Mouse (Mus musculus) kidney, postnatal 14 days (tissue): ENCODE data around the gene Gpr137.

Experiments used
- DNase-seq: peaks from one replicate; pipeline ENCODE4 v3.0.0; 2022; ENCODE audit warnings: mixed read lengths

Gene Gpr137

GRCm38 (mm10) chr19:6940396-6941351, 1.6 kb downstream of the Gpr137 start:
- peak; percentile 37 for DNase-seq

DNA sequence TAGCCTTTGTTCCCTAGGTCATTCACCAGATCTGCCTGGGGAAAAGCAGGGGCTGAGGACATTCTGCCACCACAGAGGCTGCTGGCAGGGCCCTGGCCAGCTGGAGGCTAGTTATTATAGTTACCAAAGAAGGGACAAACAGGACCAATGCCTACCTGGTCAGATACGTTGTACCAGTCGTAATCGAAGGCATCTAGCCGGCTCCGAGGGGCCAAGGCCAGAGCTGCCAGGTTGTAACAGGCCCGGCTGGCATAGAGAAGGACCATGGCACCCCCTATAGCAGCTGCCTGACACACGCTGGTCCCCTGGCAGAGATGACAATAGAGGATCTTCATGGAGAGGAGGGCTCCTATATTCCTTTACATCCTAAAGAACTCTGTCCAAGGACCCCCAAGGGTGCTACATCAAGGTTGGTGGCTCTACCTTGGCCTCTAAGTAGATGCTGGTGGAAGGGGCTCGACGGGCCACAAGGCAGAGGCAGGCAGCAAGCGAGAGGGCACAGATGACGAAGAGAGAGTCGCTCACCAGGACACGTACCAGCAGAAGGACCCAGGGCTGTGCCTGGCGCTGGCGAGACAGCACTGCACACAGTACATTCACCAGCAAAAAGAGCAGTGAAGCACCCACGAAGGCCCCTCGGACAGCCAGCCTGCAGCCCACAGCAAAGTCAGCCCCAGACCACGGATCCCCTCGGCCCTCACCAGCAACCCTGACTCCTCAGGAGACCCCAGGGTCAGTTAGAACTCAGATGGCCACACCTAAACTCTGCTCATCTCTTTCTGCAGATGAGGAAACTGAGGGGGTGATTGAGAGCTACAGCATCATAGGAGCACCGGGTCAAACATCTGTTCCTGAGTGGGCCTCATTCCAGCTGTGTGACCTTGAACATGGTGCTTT, 2.9 kb downstream of the Gpr137 start:
- DNase-seq, result no peak

- no peak for DNase-seq
These were observed 4.5 kb downstream of the Gpr137 start for GRCm38 (mm10) chr19:6937541-6938465.

DNA sequence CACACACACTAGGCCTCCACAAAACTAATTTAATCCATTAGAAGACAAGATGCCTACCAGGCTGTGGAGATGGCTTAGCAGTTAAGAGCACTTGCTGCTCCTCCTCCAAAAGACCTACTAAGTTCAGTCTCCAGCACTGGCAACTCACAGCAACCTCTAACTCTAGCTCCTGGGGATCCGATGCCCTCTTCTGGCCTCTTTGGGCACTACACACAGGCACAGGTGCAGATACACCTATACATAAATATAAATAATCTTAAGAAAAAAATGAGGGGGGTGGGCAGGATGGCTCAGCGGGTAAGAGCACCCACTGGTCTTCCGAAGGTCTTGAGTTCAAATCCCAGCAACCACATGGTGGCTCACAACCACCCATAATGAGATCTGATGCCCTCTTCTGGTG, 6.0 kb downstream of the Gpr137 start:
- no peak for DNase-seq

DNA sequence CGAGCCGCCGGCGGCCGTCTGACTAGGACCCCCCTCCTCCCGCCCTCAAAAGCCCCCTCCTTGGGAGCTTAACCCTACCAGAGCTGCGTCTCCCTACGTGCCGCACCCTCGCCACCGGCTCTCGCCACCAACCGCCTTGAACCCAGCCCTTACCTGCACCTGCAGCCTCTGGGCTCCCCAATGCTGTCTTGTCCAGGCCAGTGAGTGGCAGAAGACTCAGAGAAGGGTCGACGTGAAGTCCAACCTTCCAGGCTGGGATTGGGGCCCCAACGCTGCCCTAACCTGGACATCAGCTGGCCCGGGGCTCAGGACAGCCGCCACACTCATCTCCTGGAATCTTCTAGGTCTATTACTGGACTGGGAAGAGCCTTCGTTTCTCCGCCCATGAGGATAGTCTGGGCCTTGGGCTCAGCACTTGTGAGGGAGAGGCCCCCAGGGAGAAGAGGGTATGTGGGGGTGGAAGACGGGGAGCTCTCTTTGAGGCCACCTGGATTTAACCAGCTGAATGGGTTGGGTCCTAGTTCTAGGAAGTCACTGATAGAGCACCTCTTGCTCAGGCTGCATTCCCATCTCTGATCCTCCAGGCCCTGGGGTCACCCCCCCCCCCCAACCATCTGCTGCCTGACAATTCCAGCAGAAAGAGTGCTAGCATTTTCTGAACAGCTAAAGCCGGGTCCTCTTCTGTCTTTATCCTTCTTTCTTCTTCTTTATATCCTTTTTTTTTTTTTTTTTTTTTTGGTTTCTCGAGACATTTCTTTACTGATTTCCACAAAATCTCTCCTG, 7.9 kb downstream of the Gpr137 start, which contains the start of gene Kcnk4:
Gene Kcnk4 (minus strand): TSS at position 321 of the 783 bp plus-strand sequence.
- DNase-seq, result no peak

DNA sequence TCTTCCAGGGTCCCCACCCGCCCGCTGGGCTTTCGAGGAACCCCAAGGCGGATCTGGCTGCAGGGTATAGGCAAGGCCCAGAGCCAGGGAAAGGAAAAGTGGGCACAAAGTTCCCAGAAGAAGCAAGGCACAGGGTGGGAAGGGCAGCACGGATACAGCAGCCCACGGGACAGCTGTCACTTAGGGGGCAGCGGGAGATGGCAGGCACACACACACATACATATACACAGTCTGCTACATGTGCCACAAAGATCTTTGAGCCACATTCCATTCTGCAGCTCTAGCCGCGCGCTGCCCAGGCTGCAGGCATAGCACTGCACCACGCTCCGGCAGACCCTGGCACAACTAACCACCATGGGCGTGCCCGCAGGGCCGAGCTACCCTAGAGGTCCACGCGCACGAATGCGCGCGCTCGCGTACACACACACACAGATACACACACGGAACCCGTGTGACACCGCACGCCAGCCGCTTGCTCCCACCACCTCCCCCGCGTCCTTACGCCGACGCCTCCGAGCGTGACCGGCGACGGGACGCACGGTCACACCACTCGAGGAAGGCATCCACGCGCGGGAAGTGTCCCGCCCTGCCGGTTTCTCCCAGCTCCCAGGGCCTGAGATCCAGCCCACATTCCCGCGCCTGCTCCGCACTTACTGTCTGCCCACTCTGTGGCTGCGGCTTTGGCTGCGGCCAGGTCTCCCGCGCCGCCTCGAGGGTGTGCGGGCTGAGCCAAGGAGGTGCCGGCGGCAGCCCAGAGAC, 8.7 kb downstream of the Gpr137 start:
- DNase-seq, result peak; percentile 56

- DNase-seq, result no peak
These were observed 9.2 kb downstream of the Gpr137 start for GRCm38 (mm10) chr19:6933102-6933435.

- DNase-seq, result no peak
These were observed 10.3 kb downstream of the Gpr137 start for GRCm38 (mm10) chr19:6932018-6932417.

- DNase-seq, result no peak
These were observed 11.3 kb downstream of the Gpr137 start for GRCm38 (mm10) chr19:6931002-6931401.

GRCm38 (mm10) chr19:6928080-6928479, 14.2 kb downstream of the Gpr137 start:
- no peak for DNase-seq

DNA sequence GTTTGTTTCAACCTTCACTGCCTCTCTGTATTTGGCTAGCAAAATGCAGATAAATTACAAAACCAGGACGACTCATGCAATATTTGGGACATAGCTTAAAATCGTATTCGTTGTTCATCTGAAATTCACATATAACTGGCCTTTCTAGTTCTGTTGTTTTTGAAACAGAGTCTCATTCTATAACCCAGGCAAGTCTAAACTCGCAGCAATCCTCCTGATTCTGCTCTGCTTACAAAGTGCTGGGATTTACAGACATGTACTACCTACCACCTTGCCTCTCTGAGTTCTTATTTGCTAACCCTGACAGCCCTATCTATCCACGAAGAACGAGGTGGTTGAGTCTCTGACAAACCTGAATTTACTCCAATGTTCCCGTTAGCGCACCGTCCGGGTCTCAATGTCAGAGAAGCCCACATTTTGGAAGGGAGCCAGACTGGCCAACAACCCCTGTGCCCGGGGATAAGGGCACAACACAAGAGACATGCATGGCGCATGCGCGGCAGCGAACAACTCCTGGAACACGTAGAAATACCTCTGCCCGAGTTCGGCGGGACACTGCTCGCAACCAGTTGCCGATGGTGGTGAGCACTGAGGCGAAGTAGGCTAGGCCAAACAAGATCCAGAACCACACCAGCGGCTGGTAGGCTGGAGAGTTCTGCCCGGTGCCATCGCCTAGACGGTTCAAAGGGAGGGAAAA, 15.6 kb downstream of the Gpr137 start:
- DNase-seq, result peak; percentile 74

DNA sequence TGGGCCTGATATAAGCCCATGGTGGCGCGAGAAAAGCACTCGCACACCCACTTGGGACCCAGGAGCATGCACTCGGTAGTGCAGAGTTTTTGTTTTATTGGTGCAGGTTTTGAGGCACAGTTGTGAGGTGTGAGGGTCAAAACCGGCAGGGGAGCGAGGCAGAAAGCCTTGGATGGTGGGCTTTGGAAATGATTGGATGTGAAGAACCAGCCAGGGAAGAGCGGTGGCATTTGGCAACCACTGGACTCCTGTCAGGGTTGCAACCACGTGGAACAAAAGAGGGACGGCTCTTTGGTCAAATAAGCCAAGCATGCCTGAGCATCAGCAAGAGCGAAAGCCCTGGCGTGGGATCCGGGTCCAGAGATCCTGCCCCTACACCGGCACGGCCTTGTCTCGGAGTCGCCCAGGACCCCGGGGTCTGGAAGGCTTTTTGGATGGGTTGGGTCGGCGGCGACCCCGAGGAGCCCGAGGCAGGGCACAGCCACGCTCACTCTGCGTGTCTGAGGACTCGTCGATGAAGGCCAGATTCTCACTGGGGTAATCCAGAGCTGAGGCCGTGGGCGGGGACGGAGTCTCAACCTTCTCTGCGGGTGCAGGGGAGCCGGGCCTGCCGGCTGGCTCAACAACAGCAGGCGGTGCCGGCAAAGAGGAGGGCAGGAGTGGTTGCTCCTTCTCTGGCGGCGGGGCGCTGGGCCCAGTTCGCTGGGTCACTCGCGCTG, 16.5 kb downstream of the Gpr137 start:
- no peak for DNase-seq

DNA sequence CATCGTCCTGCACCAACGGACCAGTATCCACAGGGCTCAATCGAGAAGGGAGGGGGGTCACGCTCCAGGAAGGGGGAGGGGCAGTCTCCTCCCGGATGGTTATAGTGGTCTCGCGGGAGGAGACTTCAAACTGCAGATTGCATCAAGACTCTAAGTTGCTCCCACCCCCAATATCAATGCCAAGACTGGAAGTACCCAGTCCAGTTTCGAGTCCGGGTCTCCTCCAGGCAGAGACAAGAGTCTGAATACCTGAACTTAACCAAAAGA, 17.0 kb downstream of the Gpr137 start, which contains the start of gene Catsperz:
Gene Catsperz (minus strand): TSS at position 74 of the 267 bp plus-strand sequence.
- no peak for DNase-seq

GRCm38 (mm10) chr19:6924461-6925306, 17.6 kb downstream of the Gpr137 start:
- DNase-seq, result peak; percentile 91

GRCm38 (mm10) chr19:6922901-6923735, 19.2 kb downstream of the Gpr137 start:
- no peak for DNase-seq

GRCm38 (mm10) chr19:6921647-6922567, 20.4 kb downstream of the Gpr137 start, which contains the start of gene Esrra:
Gene Esrra (minus strand): TSS chr19:6921813.
- peak; percentile 100 for DNase-seq
